Mouse (Mus musculus) MEL (cell line): ENCODE results near the gene Gm13694.

Experiments
- CTCF ChIP-seq, 3 experiments: IDR thresholded peaks in 2 of 3; conservative IDR thresholded peaks in 1 of 3; 2 replicates each; pipeline ENCODE4 v1.5.1; 2011 to 2012; ENCODE audit warnings: low read length in 3 of 3, low read depth in 2 of 3, mild to moderate bottlenecking in 2 of 3, improper control_type of control experiment in 1 of 3, inconsistent platforms in 1 of 3, mixed read lengths in 1 of 3, moderate library complexity in 1 of 3; ENCODE audit not compliant: control insufficient read depth in 1 of 3, insufficient read depth in 1 of 3, poor library complexity in 1 of 3, severe bottlenecking in 1 of 3
- ELF1 ChIP-seq: IDR thresholded peaks from 2 replicates; pipeline ENCODE4 v1.6.1; 2014; ENCODE audit warnings: low read depth, mild to moderate bottlenecking, inconsistent platforms, low read length, improper control_type of control experiment, moderate library complexity
- EP300 ChIP-seq, 2 experiments: IDR thresholded peaks; 2 replicates each; pipeline ENCODE4 v1.6.1; 2011; ENCODE audit warnings: improper control_type of control experiment in 2 of 2, low read length in 2 of 2, low read depth in 1 of 2, mild to moderate bottlenecking in 1 of 2
- GABPA ChIP-seq: IDR thresholded peaks from 2 replicates; pipeline ENCODE4 v1.6.1; 2012; ENCODE audit warnings: low read depth, mild to moderate bottlenecking, inconsistent platforms, low read length, improper control_type of control experiment, moderate library complexity
- GATA1 ChIP-seq: IDR thresholded peaks from 2 replicates; pipeline ENCODE4 v1.6.1; 2011; ENCODE audit warnings: low read depth, low read length, improper control_type of control experiment
- HCFC1 ChIP-seq: IDR thresholded peaks from 2 replicates; pipeline ENCODE4 v1.6.1; 2012; ENCODE audit warnings: low read depth, mild to moderate bottlenecking, inconsistent platforms, low read length, improper control_type of control experiment, moderate library complexity
- MAFK ChIP-seq: IDR thresholded peaks from 2 replicates; pipeline ENCODE4 v1.6.1; 2011; ENCODE audit warnings: low read depth, mild to moderate bottlenecking, low read length, improper control_type of control experiment, borderline replicate concordance
- POLR2A ChIP-seq, 2 experiments: IDR thresholded peaks; 2 replicates each; pipeline ENCODE4 v1.6.1; 2011 to 2012; ENCODE audit warnings: low read length in 2 of 2, mild to moderate bottlenecking in 2 of 2, control low read depth in 1 of 2, improper control_type of control experiment in 1 of 2, low read depth in 1 of 2, moderate library complexity in 1 of 2; ENCODE audit not compliant: control insufficient read depth in 1 of 2, insufficient read depth in 1 of 2, poor library complexity in 1 of 2
- SIN3A ChIP-seq: IDR thresholded peaks from 2 replicates; pipeline ENCODE4 v1.6.1; 2012; ENCODE audit warnings: low read length, improper control_type of control experiment, inconsistent platforms
- USF2 ChIP-seq, 2 experiments: IDR thresholded peaks; 2 replicates each; pipeline ENCODE4 v1.6.1; 2011 to 2012; ENCODE audit warnings: improper control_type of control experiment in 2 of 2, low read length in 2 of 2, borderline replicate concordance in 1 of 2, inconsistent platforms in 1 of 2, low read depth in 1 of 2, mild to moderate bottlenecking in 1 of 2; ENCODE audit not compliant: insufficient read depth in 1 of 2
- ZNF384 ChIP-seq: IDR thresholded peaks from 2 replicates; pipeline ENCODE4 v1.6.1; 2012; ENCODE audit warnings: low read depth, mild to moderate bottlenecking, inconsistent platforms, low read length, improper control_type of control experiment

GRCm38 (mm10) chr2:84019519-84020305, 41.0 kb downstream of the Gm13694 start:
- TF ChIP-seq POLR2A (IDR thresholded peaks at IDR 0.05; ENCODE audit: control insufficient read depth in 1 of 2, insufficient read depth in 1 of 2, low read depth in 1 of 2, low read length in 2 of 2, poor library complexity in 1 of 2) = no peak
- TF ChIP-seq CTCF (IDR thresholded peaks at IDR 0.05 in 2 of 3, conservative IDR thresholded peaks at IDR 0.05 in 1 of 3; ENCODE audit: control insufficient read depth in 1 of 3, insufficient read depth in 1 of 3, low read depth in 2 of 3, low read length in 3 of 3, poor library complexity in 1 of 3, severe bottlenecking in 1 of 3) = no peak
- TF ChIP-seq MAFK = no peak
- TF ChIP-seq ELF1 = no peak
- no peak for TF ChIP-seq ZNF384
- TF ChIP-seq GABPA = no peak
- TF ChIP-seq EP300 (IDR thresholded peaks at IDR 0.05; ENCODE audit: low read depth in 1 of 2, low read length in 2 of 2) = peak; percentile 29 to 35; a peak in 2 of 4 replicates
- no peak; the same call in 1 of the 2 replicates for TF ChIP-seq SIN3A
- TF ChIP-seq USF2 (IDR thresholded peaks at IDR 0.05; ENCODE audit: borderline replicate concordance in 1 of 2, insufficient read depth in 1 of 2, low read depth in 1 of 2, low read length in 2 of 2) = no peak
- no peak for TF ChIP-seq HCFC1
- TF ChIP-seq GATA1 = peak; percentile 60
